Mouse (Mus musculus) CH12.LX (cell line): ENCODE measurements around the gene Disp3. TPM values are rescaled to one million over a fixed set of nuclear protein-coding genes. Genes with fewer than 3 reads are reported as not detected.

Experiments used
- DNase-seq: peaks from one replicate; pipeline ENCODE4 v3.0.0-alpha.2; 2013; ENCODE audit errors: extremely low read depth
- H3K27ac ChIP-seq: 2 replicates; pipeline ENCODE4 v1.5.1; 2012; ENCODE audit warnings: low read depth, mild to moderate bottlenecking, control low read depth, moderate library complexity; ENCODE audit not compliant: insufficient read depth
- H3K27me3 ChIP-seq: replicated peaks from 2 replicates; pipeline ENCODE3; 2012; ENCODE audit warnings: inconsistent platforms
- H3K36me3 ChIP-seq, 2 experiments: replicated peaks in 1 of 2; 2 replicates each; pipeline versions ENCODE3 to v1.6.1; 2012; ENCODE audit warnings: inconsistent platforms in 1 of 2, low read length in 1 of 2, mild to moderate bottlenecking in 1 of 2, mixed read lengths in 1 of 2, moderate library complexity in 1 of 2; ENCODE audit not compliant: control insufficient read depth in 1 of 2, insufficient read depth in 1 of 2
- H3K4me1 ChIP-seq, 2 experiments: 2 replicates each; pipeline ENCODE4 v1.6.1; 2012; ENCODE audit warnings: inconsistent platforms in 1 of 2, moderate library complexity in 1 of 2; ENCODE audit not compliant: insufficient read depth in 2 of 2, control insufficient read depth in 1 of 2
- H3K4me2 ChIP-seq: 2 replicates; pipeline ENCODE4 v1.6.1; 2012; ENCODE audit warnings: low read depth, mild to moderate bottlenecking, control low read depth; ENCODE audit not compliant: poor library complexity, insufficient read depth, severe bottlenecking
- H3K4me3 ChIP-seq, 3 experiments: fragments of 150-350 bp in 1 of 3; sonication (generic) in 1 of 3; replicated peaks in 1 of 3; 2 replicates each; pipeline versions ENCODE3 to v1.5.1; 2011 to 2012; ENCODE audit warnings: low read depth in 2 of 3, low read length in 2 of 3, mild to moderate bottlenecking in 2 of 3, moderate library complexity in 2 of 3, control low read depth in 1 of 3, improper control_type of control experiment in 1 of 3, inconsistent platforms in 1 of 3, mixed read lengths in 1 of 3; ENCODE audit not compliant: poor library complexity in 1 of 3
- H3K79me2 ChIP-seq: replicated peaks from 2 replicates; pipeline ENCODE4 v1.6.1; 2012; ENCODE audit warnings: mild to moderate bottlenecking, moderate library complexity; ENCODE audit not compliant: control insufficient read depth, poor library complexity, insufficient read depth, severe bottlenecking; ENCODE audit errors: extremely low read depth
- H3K9ac ChIP-seq: 2 replicates; pipeline ENCODE4 v1.6.1; 2012; ENCODE audit warnings: low read depth, mild to moderate bottlenecking, control low read depth, moderate library complexity; ENCODE audit not compliant: insufficient read depth
- H3K9me3 ChIP-seq: replicated peaks from 2 replicates; pipeline ENCODE3; 2012; ENCODE audit warnings: low read length, inconsistent platforms, mixed read lengths
- BHLHE40 ChIP-seq: IDR thresholded peaks from 2 replicates; pipeline ENCODE4 v1.6.1; 2011; ENCODE audit warnings: mild to moderate bottlenecking, low read depth, low read length, improper control_type of control experiment
- CHD1 ChIP-seq: IDR thresholded peaks from 2 replicates; pipeline ENCODE4 v1.6.1; 2012; ENCODE audit warnings: low read depth, low read length, improper control_type of control experiment, inconsistent platforms
- CHD2 ChIP-seq: IDR thresholded peaks from 2 replicates; pipeline ENCODE4 v1.6.1; 2011; ENCODE audit warnings: low read length, improper control_type of control experiment
- E2F4 ChIP-seq: IDR thresholded peaks from 2 replicates; pipeline ENCODE4 v1.6.1; 2011; ENCODE audit warnings: low read depth, low read length, improper control_type of control experiment; ENCODE audit not compliant: insufficient replicate concordance
- ELF1 ChIP-seq: IDR thresholded peaks from 2 replicates; pipeline ENCODE4 v1.6.1; 2014; ENCODE audit warnings: low read depth, mild to moderate bottlenecking, inconsistent platforms, low read length, improper control_type of control experiment
- EP300 ChIP-seq: IDR thresholded peaks from 2 replicates; pipeline ENCODE4 v1.6.1; 2011; ENCODE audit warnings: low read length, improper control_type of control experiment
- GABPA ChIP-seq: IDR thresholded peaks from 2 replicates; pipeline ENCODE4 v1.6.1; 2012; ENCODE audit warnings: low read depth, low read length, improper control_type of control experiment, inconsistent platforms; ENCODE audit not compliant: insufficient replicate concordance
- IRF4 ChIP-seq: IDR thresholded peaks from 2 replicates; pipeline ENCODE4 v1.6.1; 2014; ENCODE audit warnings: low read depth, mild to moderate bottlenecking, inconsistent platforms, low read length, improper control_type of control experiment
- JUN ChIP-seq: IDR thresholded peaks from 2 replicates; pipeline ENCODE4 v1.6.1; 2011; ENCODE audit warnings: low read depth, mild to moderate bottlenecking, low read length, improper control_type of control experiment, moderate library complexity; ENCODE audit not compliant: insufficient read depth
- JUND ChIP-seq: conservative IDR thresholded peaks from 2 replicates; pipeline ENCODE4 v1.6.1; 2011; ENCODE audit warnings: low read depth, low read length, improper control_type of control experiment
- KAT2A ChIP-seq: IDR thresholded peaks from 2 replicates; pipeline ENCODE4 v1.6.1; 2012; ENCODE audit warnings: low read length, improper control_type of control experiment, inconsistent platforms; ENCODE audit not compliant: insufficient replicate concordance
- MAX ChIP-seq: IDR thresholded peaks from 2 replicates; pipeline ENCODE4 v1.6.1; 2011; ENCODE audit warnings: low read length, improper control_type of control experiment
- MEF2A ChIP-seq: IDR thresholded peaks from 2 replicates; pipeline ENCODE4 v1.6.1; 2014; ENCODE audit warnings: low read depth, mild to moderate bottlenecking, inconsistent platforms, low read length, improper control_type of control experiment, borderline replicate concordance
- MYC ChIP-seq: IDR thresholded peaks from 2 replicates; pipeline ENCODE4 v1.6.1; 2011; ENCODE audit warnings: low read depth, mild to moderate bottlenecking, improper control_type of control experiment, low read length
- NELFE ChIP-seq: IDR thresholded peaks from 2 replicates; pipeline ENCODE4 v1.6.1; 2011; ENCODE audit warnings: low read depth, low read length, improper control_type of control experiment
- NRF1 ChIP-seq: IDR thresholded peaks from 2 replicates; pipeline ENCODE4 v1.6.1; 2014; ENCODE audit warnings: low read depth, mild to moderate bottlenecking, inconsistent platforms, low read length, improper control_type of control experiment, moderate library complexity
- PAX5 ChIP-seq: IDR thresholded peaks from 2 replicates; pipeline ENCODE4 v1.6.1; 2012; ENCODE audit warnings: low read length, inconsistent platforms, mixed read lengths
- POLR2AphosphoS2 ChIP-seq: IDR thresholded peaks from 2 replicates; pipeline ENCODE4 v1.6.1; 2011; ENCODE audit warnings: low read depth, low read length, improper control_type of control experiment
- RAD21 ChIP-seq: IDR thresholded peaks from 2 replicates; pipeline ENCODE4 v1.6.1; 2011; ENCODE audit warnings: low read depth, mild to moderate bottlenecking, low read length, improper control_type of control experiment, moderate library complexity
- RCOR1 ChIP-seq: conservative IDR thresholded peaks from 2 replicates; pipeline ENCODE4 v1.6.1; 2012; ENCODE audit warnings: low read depth, mild to moderate bottlenecking, inconsistent platforms, low read length, improper control_type of control experiment
- SIN3A ChIP-seq: IDR thresholded peaks from 2 replicates; pipeline ENCODE4 v1.6.1; 2012; ENCODE audit warnings: low read length, improper control_type of control experiment, inconsistent platforms
- SMC3 ChIP-seq: IDR thresholded peaks from 2 replicates; pipeline ENCODE4 v1.6.1; 2011; ENCODE audit warnings: low read depth, low read length, improper control_type of control experiment
- TBP ChIP-seq: conservative IDR thresholded peaks from 2 replicates; pipeline ENCODE4 v1.6.1; 2011; ENCODE audit warnings: low read depth, low read length, improper control_type of control experiment
- TCF12 ChIP-seq: IDR thresholded peaks from 2 replicates; pipeline ENCODE4 v1.6.1; 2014; ENCODE audit warnings: low read depth, mild to moderate bottlenecking, inconsistent platforms, low read length, improper control_type of control experiment
- UBTF ChIP-seq: IDR thresholded peaks from 2 replicates; pipeline ENCODE4 v1.6.1; 2012; ENCODE audit warnings: low read depth, mild to moderate bottlenecking, inconsistent platforms, low read length, improper control_type of control experiment, moderate library complexity
- ZKSCAN1 ChIP-seq: IDR thresholded peaks from 2 replicates; pipeline ENCODE4 v1.6.1; 2012; ENCODE audit warnings: low read depth, inconsistent platforms, low read length, improper control_type of control experiment, borderline replicate concordance
- ZMIZ1 ChIP-seq: IDR thresholded peaks from 2 replicates; pipeline ENCODE4 v1.6.1; 2012; ENCODE audit warnings: low read depth, mild to moderate bottlenecking, inconsistent platforms, low read length, improper control_type of control experiment
- dilution Hi-C: fragments of 300-500 bp; cut with MboI; formaldehyde crosslinking; loops from 2 replicates; pipeline ENCODE4 v1.14.3; 2020; ENCODE audit warnings: low sequenced_read_pairs; ENCODE audit not compliant: extremely low pct_unique_long_range_greater_than_20kb, extremely low pct_ligation_motif_present
- in situ Hi-C: fragments of 300-500 bp; cut with MboI; formaldehyde crosslinking; loops from 3 replicates; pipeline ENCODE4 v1.14.3; 2019; ENCODE audit warnings: low sequenced_read_pairs, low pct_ligation_motif_present, low pct_unique_long_range_greater_than_20kb, mixed read lengths
- polyA plus RNA-seq: library from polyadenylated mRNA; unstranded; fragments of >175 nt; gene quantifications from 2 replicates; pipeline ENCODE4 v1.2.1, GENCODE M21; 2012; ENCODE audit warnings: low read depth; ENCODE audit not compliant: insufficient read length
- total RNA-seq, 2 experiments: library from RNA; depleted of rRNA; stranded (reverse); fragments of 300-350 nt in 1 of 2; fragments of >200 nt in 1 of 2; gene quantifications; 2 replicates each; pipeline ENCODE4 v1.2.3; 2012 to 2014

The Disp3 gene
- total and polyA plus RNA-seq, 3 experiments = not detected

GRCm38 (mm10) chr4:148238919-148239318 is 48.8 kb downstream of the Disp3 start:
- no peaks in the 10 kb centered on the region for H3K4me1 ChIP-seq
- no peaks in the 10 kb centered on the region for H3K36me3 ChIP-seq
- no peaks in the 10 kb centered on the region for H3K79me2 ChIP-seq
- DNase-seq = no peak
- H3K9me3 ChIP-seq = no peaks in the 10 kb centered on the region
- in situ Hi-C loops = no loop called here
- peaks cover 69% of the 10 kb centered on the region for H3K27me3 ChIP-seq
- no peak overlapping the region for H3K4me2 ChIP-seq
- no peak overlapping the region for H3K4me3 ChIP-seq
- H3K27ac ChIP-seq = no peak overlapping the region
- dilution Hi-C loops = no loop called here
- H3K9ac ChIP-seq = no peak overlapping the region
- TF ChIP-seq TCF12 = no peak
- no peak for TF ChIP-seq SMC3
- TF ChIP-seq MAX = no peak
- TF ChIP-seq UBTF = no peak
- TF ChIP-seq EP300 = no peak
- TF ChIP-seq SIN3A = no peak
- TF ChIP-seq JUN = no peak
- no peak for TF ChIP-seq RAD21
- TF ChIP-seq IRF4 = no peak
- TF ChIP-seq CHD1 = no peak
- no peak for TF ChIP-seq MEF2A
- no peak for TF ChIP-seq JUND
- no peak for TF ChIP-seq POLR2AphosphoS2
- no peak for TF ChIP-seq ELF1
- TF ChIP-seq KAT2A = no peak
- TF ChIP-seq BHLHE40 = no peak

GRCm38 (mm10) chr4:148238218-148238617 is 49.5 kb downstream of the Disp3 start:
- Histone ChIP-seq H3K9me3 (no peaks in the 10 kb centered on the region), H3K4me3 (no peak overlapping the region), H3K27me3 (peaks cover 76% of the 10 kb centered on the region), H3K36me3 (no peaks in the 10 kb centered on the region), H3K27ac (no peak overlapping the region), H3K9ac (no peak overlapping the region), H3K79me2 (no peaks in the 10 kb centered on the region), H3K4me2 (no peak overlapping the region), H3K4me1 (no peaks in the 10 kb centered on the region)
- in situ Hi-C loops (no loop called here), dilution Hi-C loops (no loop called here)
- TF ChIP-seq CHD2 (no peak), GABPA (no peak), NELFE (no peak), ZMIZ1 (no peak), PAX5 (no peak), RAD21 (no peak), JUN (no peak), NRF1 (no peak), MYC (no peak), TCF12 (no peak), POLR2AphosphoS2 (no peak), ZKSCAN1 (no peak), TBP (no peak), RCOR1 (no peak), E2F4 (no peak)
- DNase-seq = no peak
